Mouse (Mus musculus) brain, adult 10 weeks (tissue): ENCODE results near the gene Tmem59l. TPM values are rescaled to one million over a fixed set of nuclear protein-coding genes. Genes with fewer than 3 reads are reported as not detected.

Experiments used
- polyA plus RNA-seq: library from polyadenylated mRNA; stranded (reverse); fragments of 350-450 nt; fragmentation: Illumina TruSeq; extraction: RNeasy Lipid Tissue Mini Kit (QIAGEN cat#74804); gene quantifications from one replicate; pipeline ENCODE4 v1.2.3, GENCODE M21; 2015; ENCODE audit warnings: low read depth, low replicate concordance

Gene Tmem59l
- 410 TPM for polyA plus RNA-seq

GRCm38 (mm10) chr8:70486941-70487520 lies at the start of gene Tmem59l:
Gene Tmem59l, minus strand, starts transcription at chr8:70487358.

GRCm38 (mm10) chr8:70527512-70528181 lies 40.5 kb upstream of the Tmem59l start, which contains the start of the genes Fkbp8 and Kxd1:
Gene Fkbp8, plus strand, starts transcription at chr8:70527724.
Gene Kxd1, minus strand, starts transcription at chr8:70527956.

GRCm38 (mm10) chr8:70510228-70510915 lies 23.2 kb upstream of the Tmem59l start, which contains the start of gene Uba52:
Gene Uba52, minus strand, starts transcription at chr8:70510801.

GRCm38 (mm10) chr8:70506328-70507026 lies 19.3 kb upstream of the Tmem59l start, which contains the start of gene Rex1bd:
Gene Rex1bd, minus strand, starts transcription at chr8:70506752.

GRCm38 (mm10) chr8:70492664-70493640 lies 5.8 kb upstream of the Tmem59l start, which contains the start of gene Crlf1:
Gene Crlf1, plus strand, starts transcription at chr8:70493158.

GRCm38 (mm10) chr8:70476333-70477268 lies 10.6 kb downstream of the Tmem59l start, which contains the start of gene Klhl26:
Gene Klhl26, minus strand, starts transcription at chr8:70476968.

GRCm38 (mm10) chr8:70439055-70439847 lies 47.9 kb downstream of the Tmem59l start, which contains the start of gene Crtc1:
Gene Crtc1, minus strand, starts transcription at chr8:70439579.

Other genes with a start within 250 kb of the Tmem59l start
- 20.1 TPM for gene Homer3, start 204.5 kb downstream of the Tmem59l start, polyA plus RNA-seq
- 44.8 TPM for gene Ddx49, start 184.9 kb downstream of the Tmem59l start, polyA plus RNA-seq
- gene Cope, start 184.8 kb downstream of the Tmem59l start, polyA plus RNA-seq = 172 TPM
- gene Cers1, start 171.6 kb downstream of the Tmem59l start, polyA plus RNA-seq = 65.7 TPM
- 3.5 TPM for gene Gdf1, start 157.5 kb downstream of the Tmem59l start, polyA plus RNA-seq
- gene Upf1, start 134.1 kb downstream of the Tmem59l start, polyA plus RNA-seq = 29.0 TPM
- gene Comp, start 113.8 kb downstream of the Tmem59l start, polyA plus RNA-seq = 0.18 TPM
- 68.4 TPM for gene Crtc1, start 47.8 kb downstream of the Tmem59l start, polyA plus RNA-seq
- 33.9 TPM for gene Klhl26, start 10.4 kb downstream of the Tmem59l start, polyA plus RNA-seq
- gene Crlf1, start 5.8 kb upstream of the Tmem59l start, polyA plus RNA-seq = 5.2 TPM
- gene Rex1bd, start 19.4 kb upstream of the Tmem59l start, polyA plus RNA-seq = 129 TPM
- 1,689 TPM for gene Uba52, start 23.4 kb upstream of the Tmem59l start, polyA plus RNA-seq
- gene Fkbp8, start 40.4 kb upstream of the Tmem59l start, polyA plus RNA-seq = 487 TPM
- 57.3 TPM for gene Kxd1, start 40.6 kb upstream of the Tmem59l start, polyA plus RNA-seq
- gene Ell, start 52.1 kb upstream of the Tmem59l start, polyA plus RNA-seq = 12.0 TPM
- 38.2 TPM for gene Isyna1, start 107.0 kb upstream of the Tmem59l start, polyA plus RNA-seq
- 179 TPM for gene Ssbp4, start 121.5 kb upstream of the Tmem59l start, polyA plus RNA-seq
- gene Lrrc25, start 128.8 kb upstream of the Tmem59l start, polyA plus RNA-seq = 0.85 TPM
- not detected for gene Gdf15, start 145.1 kb upstream of the Tmem59l start, polyA plus RNA-seq
- gene Pgpep1, start 173.0 kb upstream of the Tmem59l start, polyA plus RNA-seq = 14.7 TPM
- 72.2 TPM for gene Lsm4, start 185.9 kb upstream of the Tmem59l start, polyA plus RNA-seq
- 82.5 TPM for gene Jund, start 211.6 kb upstream of the Tmem59l start, polyA plus RNA-seq
- gene Iqcn, start 216.1 kb upstream of the Tmem59l start, polyA plus RNA-seq = 0.09 TPM
- not detected for gene Gm3336, start 231.2 kb upstream of the Tmem59l start, polyA plus RNA-seq
- 2.8 TPM for gene Pde4c, start 236.4 kb upstream of the Tmem59l start, polyA plus RNA-seq